In the genomic region with DNA sequence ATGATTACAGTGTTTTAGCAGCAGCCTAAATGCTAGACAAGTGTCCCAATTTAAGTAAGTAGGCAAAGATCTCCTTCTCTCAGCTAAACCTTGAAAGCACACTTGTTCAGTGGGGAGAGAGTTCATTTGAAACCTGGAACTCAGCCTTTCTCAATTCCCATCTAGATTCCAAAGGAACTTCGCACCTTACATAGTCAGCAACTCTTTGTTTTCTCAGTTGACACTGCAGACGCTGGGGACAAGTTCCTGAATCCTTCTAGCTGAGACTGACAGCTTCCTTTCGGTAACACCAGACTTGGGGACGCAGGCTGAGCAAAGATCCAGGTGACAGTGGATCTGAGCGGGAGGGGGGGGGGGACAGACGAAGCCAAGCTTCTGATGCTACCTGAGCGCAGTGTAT, we compare ENCODE assay signal across 16 mouse cellular contexts.
DNase-seq lines count a peak whose midpoint lies in the region; ATAC-seq lines count a peak whose summit lies in the region.
"Had no signal": no experiment of that assay in that cellular context is flagged by ENCODE, and none has a peak within 500 bp of the region (broad histone marks: within the 10 kb centered on the region; RNA-seq: fewer than 3 reads in every experiment).

No protein-coding gene starts in this region.

- H3K36me3 ChIP-seq in heart, embryonic 16.5 days (ENCODE audit: control insufficient read depth, insufficient read depth) = no peaks in the 10 kb centered on the region
- H3K36me3 ChIP-seq in midbrain, embryonic 12.5 days = no peaks in the 10 kb centered on the region
- no peaks in the 10 kb centered on the region for H3K36me3 ChIP-seq in midbrain, embryonic 11.5 days (ENCODE audit: control insufficient read depth, insufficient read depth, low read length)
- H3K36me3 ChIP-seq in midbrain, embryonic 13.5 days = 0 out of 2 replicates have a peak, but pooled peaks cover 4% of the 10 kb centered on the region

- no peaks in the 10 kb centered on the region for H3K27me3 ChIP-seq in heart, embryonic 16.5 days (ENCODE audit: control insufficient read depth, insufficient read depth, low read length)
- peaks cover 17% of the 10 kb centered on the region for H3K27me3 ChIP-seq in midbrain, embryonic 12.5 days
- H3K27me3 ChIP-seq in midbrain, embryonic 11.5 days (ENCODE audit: control insufficient read depth, insufficient read depth, low read length) = peaks cover 20% of the 10 kb centered on the region
- H3K27me3 ChIP-seq in midbrain, embryonic 13.5 days = no peaks in the 10 kb centered on the region
- H3K27me3 ChIP-seq: Patski had no signal

- peak overlapping the region; percentile 4; the same call in 1 of the 2 replicates for H3K27ac ChIP-seq in heart, embryonic 16.5 days (ENCODE audit: low read length)
- peak overlapping the region; percentile 57 for H3K27ac ChIP-seq in midbrain, embryonic 12.5 days (replicated peaks)
- H3K27ac ChIP-seq in midbrain, embryonic 11.5 days (ENCODE audit: low read depth, low read length) = no peak overlapping the region
- H3K27ac ChIP-seq in midbrain, embryonic 13.5 days = peak overlapping the region; percentile 45

- H3K9ac ChIP-seq in heart, embryonic 16.5 days (ENCODE audit: low read length) = peak overlapping the region; percentile 0; the same call in 1 of the 2 replicates
- H3K9ac ChIP-seq in midbrain, embryonic 12.5 days (replicated peaks) = no peak overlapping the region
- no peak overlapping the region for H3K9ac ChIP-seq in midbrain, embryonic 11.5 days (ENCODE audit: low read length)
- peak overlapping the region; percentile 3; the same call in 1 of the 2 replicates for H3K9ac ChIP-seq in midbrain, embryonic 13.5 days (replicated peaks)

- peak overlapping the region; percentile 32; the same call in 1 of the 2 replicates for H3K4me2 ChIP-seq in heart, embryonic 16.5 days (ENCODE audit: low read depth, low read length)
- H3K4me2 ChIP-seq in midbrain, embryonic 12.5 days (replicated peaks) = peak overlapping the region; percentile 29
- no peak overlapping the region for H3K4me2 ChIP-seq in midbrain, embryonic 11.5 days
- H3K4me2 ChIP-seq in midbrain, embryonic 13.5 days (replicated peaks) = peak overlapping the region; percentile 18

- no peaks in the 10 kb centered on the region for H3K9me3 ChIP-seq in heart, embryonic 16.5 days (replicated peaks; ENCODE audit: control insufficient read depth, low read length)
- H3K9me3 ChIP-seq in midbrain, embryonic 12.5 days = no peaks in the 10 kb centered on the region
- no peaks in the 10 kb centered on the region for H3K9me3 ChIP-seq in midbrain, embryonic 11.5 days (ENCODE audit: control insufficient read depth, low read length)
- H3K9me3 ChIP-seq in midbrain, embryonic 13.5 days = no peaks in the 10 kb centered on the region

- ATAC-seq in heart, embryonic 16.5 days (replicated peaks; ENCODE audit: extremely low read depth, insufficient read depth, low FRiP score) = no peak
- ATAC-seq in midbrain, embryonic 12.5 days (ENCODE audit: low FRiP score, low read depth) = no peak
- no peak for ATAC-seq in midbrain, embryonic 11.5 days (ENCODE audit: low FRiP score)
- no peak for ATAC-seq in midbrain, embryonic 13.5 days
- ATAC-seq: intestine, embryonic 16.5 days had no signal

- DNase-seq in heart, adult 11 months = no peak
- no peak for DNase-seq in midbrain, embryonic 11.5 days (ENCODE audit: low spot score, missing footprints)
- no peak for DNase-seq in gastrocnemius, adult 8-10 months (ENCODE audit: low spot score in 2 of 2)
- no peak for DNase-seq in testis, postnatal 10 days (ENCODE audit: low spot score)
- DNase-seq: cerebellum, adult 2 months; gastrocnemius, postnatal 36 days; kidney, postnatal 4 days; liver; lung, postnatal 10 days; right cerebral cortex, postnatal 4 days; thymus, postnatal 25 days had no signal

- H3K4me3 ChIP-seq in heart, embryonic 16.5 days (ENCODE audit: low read length) = no peak overlapping the region
- no peak overlapping the region for H3K4me3 ChIP-seq in midbrain, embryonic 12.5 days
- H3K4me3 ChIP-seq in midbrain, embryonic 11.5 days (ENCODE audit: low read depth, low read length) = no peak overlapping the region
- no peak overlapping the region for H3K4me3 ChIP-seq in midbrain, embryonic 13.5 days (replicated peaks)

- 53% methylated on average over 7 of the region's 7 CpGs for WGBS in heart, embryonic 16.5 days
- 75% methylated on average over 7 of the region's 7 CpGs for WGBS in midbrain, embryonic 12.5 days
- 77% methylated on average over 7 of the region's 7 CpGs for WGBS in midbrain, embryonic 11.5 days
- 62% methylated on average over 7 of the region's 7 CpGs for WGBS in midbrain, embryonic 13.5 days

- peaks cover 32% of the 10 kb centered on the region for H3K4me1 ChIP-seq in heart, embryonic 16.5 days (ENCODE audit: control insufficient read depth, insufficient read depth, low read length)
- H3K4me1 ChIP-seq in midbrain, embryonic 12.5 days = peaks cover 47% of the 10 kb centered on the region
- peaks cover 30% of the 10 kb centered on the region for H3K4me1 ChIP-seq in midbrain, embryonic 11.5 days (ENCODE audit: control insufficient read depth, insufficient read depth, low read length)
- peaks cover 51% of the 10 kb centered on the region for H3K4me1 ChIP-seq in midbrain, embryonic 13.5 days (replicated peaks)

Comparison
In these comparisons a context has a peak if more than half of its experiments do, and no peak if none do; other contexts are left out.
1. H3K9ac ChIP-seq: peak in heart, embryonic 16.5 days (single experiment) and midbrain, embryonic 13.5 days (single experiment); none in midbrain, embryonic 12.5 days (single experiment) and midbrain, embryonic 11.5 days (single experiment).